Mouse (Mus musculus) megakaryocyte, embryonic 14.5 days (primary cell): ENCODE results near the gene Sos2.

ENCODE experiments used
- FLI1 ChIP-seq: IDR thresholded peaks from 2 replicates; pipeline ENCODE4 v1.6.1; 2012; ENCODE audit warnings: low read length, inconsistent platforms, mixed read lengths
- GATA1 ChIP-seq: IDR thresholded peaks from 3 replicates; pipeline ENCODE4 v1.6.1; 2012; ENCODE audit warnings: mixed read lengths, low read length, inconsistent platforms, borderline replicate concordance

- TF ChIP-seq GATA1 = no peak
- TF ChIP-seq FLI1 = no peak
Observed at GRCm38 (mm10) chr12:69723376-69723775, 41.7 kb upstream of the Sos2 start.
